Mouse (Mus musculus): ENCODE data around the gene Tctn3. TPM values are rescaled to one million over a fixed set of nuclear protein-coding genes. Genes with fewer than 3 reads are reported as not detected.
"Not testable (repeated sequence)": the region's sequence is repeated elsewhere in the genome, so short reads cannot be mapped to it uniquely, and the experiment has no call there.

Gene Tctn3
- total and polyA plus RNA-seq, 2 experiments from 2014 or later, result 15.9 to 28.7 TPM

DNA sequence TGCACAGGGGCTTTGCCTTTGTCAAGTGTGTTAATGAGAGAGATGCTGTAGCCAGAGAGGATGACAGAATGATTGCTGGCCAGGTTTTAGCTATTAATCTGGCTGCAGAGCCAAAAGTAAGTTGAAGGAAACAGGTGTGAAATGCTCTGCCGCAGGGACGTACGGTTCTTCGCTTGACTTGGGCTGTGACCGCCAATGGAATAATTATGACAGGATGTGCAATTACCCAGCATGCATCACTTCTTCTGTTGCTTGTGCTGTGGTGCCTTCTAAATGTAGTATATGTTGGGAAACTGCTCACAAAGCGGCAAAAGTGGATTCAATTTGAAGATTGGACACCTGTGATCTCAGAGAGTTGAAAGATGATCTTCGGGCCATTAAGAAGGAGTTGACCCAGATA is 4.0 kb upstream of the Tctn3 start:
- no peak for ATAC-seq (ENCODE audit: low FRiP score)
- TF ChIP-seq CTCF (IDR thresholded peaks at IDR 0.05), result no peak
- H3K4me2 ChIP-seq (ENCODE audit: low read depth, low read length, poor library complexity, severe bottlenecking), result no peak overlapping the region
- no peak for DNase-seq (ENCODE audit: low spot score)
- no peak overlapping the region for H3K9ac ChIP-seq (replicated peaks; ENCODE audit: low read length, poor library complexity, severe bottlenecking)
- H3K4me3 ChIP-seq (ENCODE audit: low read depth, low read length), result no peak overlapping the region
- no peaks in the 10 kb centered on the region for H3K36me3 ChIP-seq (ENCODE audit: insufficient read depth, low read length)
- H3K4me1 ChIP-seq (ENCODE audit: insufficient read depth, low read length), result 0 out of 2 replicates have a peak, but pooled peaks cover 5% of the 10 kb centered on the region
- WGBS, result 89% methylated on average over 7 of the region's 7 CpGs
- no peak overlapping the region for H3K27ac ChIP-seq (ENCODE audit: low read depth, low read length)
- H3K9me3 ChIP-seq (ENCODE audit: low read length), result no peaks in the 10 kb centered on the region
- no peaks in the 10 kb centered on the region for H3K27me3 ChIP-seq (ENCODE audit: insufficient read depth, low read length)

DNA sequence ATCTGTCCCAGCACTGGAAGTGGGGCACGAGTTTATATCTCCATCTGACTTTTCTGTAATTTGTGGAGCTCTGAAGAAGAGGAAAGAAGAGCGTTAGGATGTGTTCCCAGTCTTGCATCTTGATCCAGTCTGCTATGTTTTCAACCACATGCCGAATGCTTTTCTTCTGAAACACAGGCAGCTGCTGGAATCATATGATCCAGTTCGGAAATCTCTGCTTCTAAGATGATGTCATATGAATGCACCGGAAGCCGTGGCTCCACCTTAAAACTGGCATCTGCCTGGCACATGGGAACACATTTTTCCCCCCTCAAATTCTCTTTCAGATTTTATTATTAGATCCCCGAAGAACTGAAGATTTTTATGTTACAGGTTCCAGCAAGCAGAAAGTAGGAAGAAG is 2.8 kb upstream of the Tctn3 start:
- no peak for TF ChIP-seq CTCF (IDR thresholded peaks at IDR 0.05)
- no peak overlapping the region for H3K27ac ChIP-seq (ENCODE audit: low read depth, low read length)
- WGBS, result 86% methylated on average over 7 of the region's 7 CpGs
- no peak overlapping the region for H3K4me3 ChIP-seq (ENCODE audit: low read depth, low read length)
- no peaks in the 10 kb centered on the region for H3K9me3 ChIP-seq (ENCODE audit: low read length)
- DNase-seq (ENCODE audit: low spot score), result no peak
- 0 out of 2 replicates have a peak, but pooled peaks cover 5% of the 10 kb centered on the region for H3K4me1 ChIP-seq (ENCODE audit: insufficient read depth, low read length)
- H3K9ac ChIP-seq (replicated peaks; ENCODE audit: low read length, poor library complexity, severe bottlenecking), result no peak overlapping the region
- H3K27me3 ChIP-seq (ENCODE audit: insufficient read depth, low read length), result no peaks in the 10 kb centered on the region
- ATAC-seq (ENCODE audit: low FRiP score), result no peak
- no peak overlapping the region for H3K4me2 ChIP-seq (ENCODE audit: low read depth, low read length, poor library complexity, severe bottlenecking)
- H3K36me3 ChIP-seq (ENCODE audit: insufficient read depth, low read length), result no peaks in the 10 kb centered on the region

DNA sequence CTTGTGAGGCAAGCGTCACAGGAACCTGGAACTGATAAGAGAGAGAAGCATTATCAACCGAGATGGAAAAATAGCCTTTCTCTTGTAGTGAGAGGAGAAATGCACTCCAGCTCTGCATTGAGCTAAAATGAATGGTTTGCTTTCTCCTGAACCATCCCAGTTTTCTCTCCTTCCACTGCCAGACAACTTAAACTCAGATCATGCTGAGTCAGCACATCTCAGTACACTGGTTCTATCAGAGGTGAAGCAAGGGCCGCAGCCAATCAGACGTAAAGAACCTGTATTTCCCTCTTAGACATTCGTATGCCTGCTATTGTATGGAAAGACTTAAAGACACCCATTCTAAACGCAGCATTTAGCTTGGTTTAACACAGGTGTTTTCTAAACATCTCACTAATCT is 4.4 kb downstream of the Tctn3 start:
- Histone ChIP-seq H3K4me3 (ENCODE audit: low read depth, low read length) (no peak overlapping the region), H3K9ac (replicated peaks; ENCODE audit: low read length, poor library complexity, severe bottlenecking) (no peak overlapping the region), H3K36me3 (ENCODE audit: insufficient read depth, low read length) (peaks cover 44% of the 10 kb centered on the region), H3K4me1 (ENCODE audit: insufficient read depth, low read length) (0 out of 2 replicates have a peak, but pooled peaks cover 5% of the 10 kb centered on the region), H3K27ac (ENCODE audit: low read depth, low read length) (no peak overlapping the region), H3K9me3 (ENCODE audit: low read length) (no peaks in the 10 kb centered on the region), H3K27me3 (ENCODE audit: insufficient read depth, low read length) (no peaks in the 10 kb centered on the region), H3K4me2 (ENCODE audit: low read depth, low read length, poor library complexity, severe bottlenecking) (no peak overlapping the region)
- no peak for ATAC-seq (ENCODE audit: low FRiP score)
- no peak for DNase-seq (ENCODE audit: low spot score)
- no peak for TF ChIP-seq CTCF (IDR thresholded peaks at IDR 0.05)
- WGBS, result 93% methylated on average over 6 of the region's 6 CpGs

DNA sequence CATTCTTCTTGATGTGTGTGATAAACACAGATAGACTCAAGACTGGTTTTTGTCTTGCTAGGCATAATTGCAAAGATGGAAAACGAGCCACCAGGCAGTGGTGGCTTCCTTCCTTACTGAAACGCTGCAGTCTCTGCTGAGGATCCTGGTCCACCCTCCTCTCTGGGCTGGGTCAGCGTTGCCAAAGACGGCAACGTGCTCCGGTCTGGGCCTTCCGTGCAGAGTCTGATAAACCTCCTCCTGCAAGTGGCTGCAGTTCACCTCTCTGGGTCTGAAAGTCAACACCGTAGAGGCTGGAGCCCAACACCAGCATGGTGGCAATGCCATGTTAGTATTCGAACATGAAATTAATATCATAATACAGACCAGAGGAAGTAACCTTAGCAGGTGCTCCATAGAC is 6.8 kb downstream of the Tctn3 start:
- no peak for ATAC-seq (ENCODE audit: low FRiP score)
- no peak overlapping the region for H3K4me3 ChIP-seq (ENCODE audit: low read depth, low read length)
- peaks cover 46% of the 10 kb centered on the region for H3K36me3 ChIP-seq (ENCODE audit: insufficient read depth, low read length)
- no peak for DNase-seq (ENCODE audit: low spot score)
- no peak overlapping the region for H3K4me2 ChIP-seq (ENCODE audit: low read depth, low read length, poor library complexity, severe bottlenecking)
- no peak for TF ChIP-seq CTCF (IDR thresholded peaks at IDR 0.05)
- WGBS, result 95% methylated on average over 9 of the region's 9 CpGs
- no peaks in the 10 kb centered on the region for H3K4me1 ChIP-seq (ENCODE audit: insufficient read depth, low read length)
- H3K9me3 ChIP-seq (ENCODE audit: low read length), result no peaks in the 10 kb centered on the region
- no peak overlapping the region for H3K27ac ChIP-seq (ENCODE audit: low read depth, low read length)
- no peak overlapping the region for H3K9ac ChIP-seq (replicated peaks; ENCODE audit: low read length, poor library complexity, severe bottlenecking)
- H3K27me3 ChIP-seq (ENCODE audit: insufficient read depth, low read length), result no peaks in the 10 kb centered on the region

DNA sequence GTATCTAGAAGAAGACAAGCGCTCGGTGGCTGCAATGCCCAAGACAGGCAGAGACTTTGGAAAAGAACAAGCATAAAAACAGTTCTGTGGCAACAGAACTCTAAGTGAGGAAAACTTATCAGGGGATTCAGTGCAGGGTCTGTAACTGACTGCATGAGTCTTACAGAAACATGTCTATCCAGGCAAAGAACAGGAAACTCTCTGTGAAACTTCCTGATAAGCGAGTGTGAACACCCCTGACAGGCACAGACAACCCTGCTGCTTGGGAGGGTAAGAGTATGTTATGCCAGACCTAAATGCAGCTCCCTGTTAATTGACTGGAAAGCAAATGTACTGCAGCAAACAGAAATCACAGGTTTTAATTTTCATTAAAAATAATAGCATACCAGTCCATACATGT is 10.2 kb downstream of the Tctn3 start:
- Histone ChIP-seq H3K27me3 (ENCODE audit: insufficient read depth, low read length) (no peaks in the 10 kb centered on the region), H3K9me3 (ENCODE audit: low read length) (no peaks in the 10 kb centered on the region), H3K9ac (replicated peaks; ENCODE audit: low read length, poor library complexity, severe bottlenecking) (no peak overlapping the region), H3K36me3 (ENCODE audit: insufficient read depth, low read length) (peaks cover 29% of the 10 kb centered on the region), H3K4me1 (ENCODE audit: insufficient read depth, low read length) (no peaks in the 10 kb centered on the region), H3K4me2 (ENCODE audit: low read depth, low read length, poor library complexity, severe bottlenecking) (no peak overlapping the region), H3K4me3 (ENCODE audit: low read depth, low read length) (no peak overlapping the region), H3K27ac (ENCODE audit: low read depth, low read length) (no peak overlapping the region)
- ATAC-seq (ENCODE audit: low FRiP score), result no peak
- DNase-seq (ENCODE audit: low spot score), result no peak
- no peak for TF ChIP-seq CTCF (IDR thresholded peaks at IDR 0.05)
- WGBS, result 93% methylated on average over 3 of the region's 3 CpGs

DNA sequence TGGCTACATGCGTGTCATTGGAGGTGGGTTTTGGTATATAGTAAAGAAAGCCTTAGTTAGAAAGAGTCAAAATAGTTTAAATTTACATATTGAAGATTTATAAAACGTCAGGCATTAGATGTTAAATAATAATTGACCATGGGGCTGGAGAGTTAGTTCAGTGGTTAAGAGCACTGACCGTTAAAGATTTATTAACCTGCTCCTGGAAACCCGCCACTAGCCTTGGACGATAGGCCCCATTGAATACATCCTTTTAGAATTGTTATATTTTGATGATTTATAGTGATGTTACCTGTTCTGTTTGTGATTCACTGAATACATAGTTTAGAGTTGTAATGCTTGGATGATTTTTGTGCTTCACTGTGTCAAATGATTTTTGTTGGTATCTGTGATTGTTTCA is 11.2 kb downstream of the Tctn3 start:
- H3K27me3 ChIP-seq (ENCODE audit: insufficient read depth, low read length); H3K4me2 ChIP-seq (ENCODE audit: low read depth, low read length, poor library complexity, severe bottlenecking); H3K9me3 ChIP-seq (ENCODE audit: low read length); H3K9ac ChIP-seq (replicated peaks; ENCODE audit: low read length, poor library complexity, severe bottlenecking); H3K4me1 ChIP-seq (ENCODE audit: insufficient read depth, low read length); DNase-seq (ENCODE audit: low spot score); H3K27ac ChIP-seq (ENCODE audit: low read depth, low read length); H3K4me3 ChIP-seq (ENCODE audit: low read depth, low read length); ATAC-seq (ENCODE audit: low FRiP score): not testable (repeated sequence)
- peaks cover 28% of the 10 kb centered on the region for H3K36me3 ChIP-seq (ENCODE audit: insufficient read depth, low read length)
- 96% methylated on average over 5 of the region's 5 CpGs for WGBS

All from midbrain, postnatal 0 days (tissue).